Mouse (Mus musculus) kidney, postnatal 4 days (tissue): ENCODE measurements around the gene Khdc1b.
"Not testable (repeated sequence)": the region's sequence is repeated elsewhere in the genome, so short reads cannot be mapped to it uniquely, and the experiment has no call there.

Source experiments
- DNase-seq, 2 experiments: peaks; one replicate each; pipeline ENCODE4 v3.0.0; 2021; ENCODE audit warnings: mixed read lengths in 2 of 2

Khdc1b gene

GRCm38 (mm10) chr1:21383256-21383655 is at the start of gene Khdc1b:
Gene Khdc1b (plus strand): TSS chr1:21383556.
- no peak for DNase-seq

DNA sequence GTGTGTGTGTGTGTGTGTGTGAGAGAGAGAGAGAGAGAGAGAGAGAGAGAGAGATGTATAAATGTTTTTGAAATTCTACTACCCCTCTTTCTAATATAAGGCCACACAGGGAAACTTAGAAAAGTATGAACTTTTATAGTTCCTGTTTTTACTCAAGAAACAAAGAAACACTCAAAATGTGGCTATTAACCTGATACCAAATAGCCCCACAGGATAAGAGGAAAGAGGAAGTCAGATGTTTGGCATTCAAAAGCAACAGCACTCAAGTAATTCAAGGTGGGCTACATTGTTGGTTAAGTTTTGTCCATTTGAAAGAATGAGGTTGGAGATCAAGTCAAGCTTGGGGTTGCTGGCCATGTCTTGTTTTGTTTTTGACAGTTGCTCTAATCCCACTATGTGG is 47.5 kb upstream of the Khdc1b start:
- DNase-seq = no peak

- no peak for DNase-seq
Measured at GRCm38 (mm10) chr1:21340745-21341144, 42.6 kb upstream of the Khdc1b start.

- peak; percentile 52 to 62 for DNase-seq
Measured at GRCm38 (mm10) chr1:21344253-21344652, 39.1 kb upstream of the Khdc1b start.

GRCm38 (mm10) chr1:21344752-21345151 is 38.6 kb upstream of the Khdc1b start:
- not testable (repeated sequence) for DNase-seq

GRCm38 (mm10) chr1:21349341-21349740 is 34.0 kb upstream of the Khdc1b start, which contains the start of gene Khdc1a:
Gene Khdc1a (plus strand): TSS chr1:21349641.
- no peak for DNase-seq

GRCm38 (mm10) chr1:21368031-21368430 is 15.3 kb upstream of the Khdc1b start, which contains the start of gene Khdc1c:
Gene Khdc1c (plus strand): TSS chr1:21368331.
- not testable (repeated sequence) for DNase-seq

- no peak for DNase-seq
Measured at GRCm38 (mm10) chr1:21391138-21391671, 7.8 kb downstream of the Khdc1b start.

GRCm38 (mm10) chr1:21402804-21403203 is 19.4 kb downstream of the Khdc1b start:
- no peak for DNase-seq

GRCm38 (mm10) chr1:21407266-21407665 is 23.9 kb downstream of the Khdc1b start:
- DNase-seq = no peak

- peak; percentile 39 to 56 for DNase-seq
Measured at GRCm38 (mm10) chr1:21411331-21412196, 28.2 kb downstream of the Khdc1b start.

GRCm38 (mm10) chr1:21412197-21412555 is 28.8 kb downstream of the Khdc1b start:
- no peak for DNase-seq

DNA sequence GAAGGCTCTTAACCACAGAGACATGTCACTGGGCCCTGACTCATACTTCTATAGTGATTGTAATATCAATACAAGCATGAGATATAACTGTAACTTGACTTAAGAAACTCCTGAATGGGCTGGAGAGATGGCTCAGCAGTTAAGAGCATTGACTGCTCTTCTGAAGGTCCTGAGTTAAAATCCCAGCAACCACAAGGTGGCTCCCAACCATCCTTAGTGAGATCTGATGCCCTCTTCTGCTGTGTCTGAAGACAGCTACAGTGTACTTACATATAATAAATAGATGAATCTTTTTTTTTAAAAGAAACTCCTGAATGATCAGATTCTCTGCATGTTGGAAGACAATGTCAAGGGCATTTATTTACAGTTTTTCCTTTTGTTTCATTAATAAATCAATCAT is 36.0 kb downstream of the Khdc1b start:
- peak; percentile 22 to 27 for DNase-seq

GRCm38 (mm10) chr1:21425654-21426053 is 42.3 kb downstream of the Khdc1b start:
- no peak for DNase-seq

- no peak for DNase-seq
Measured at GRCm38 (mm10) chr1:21428079-21428478, 44.7 kb downstream of the Khdc1b start.

GRCm38 (mm10) chr1:21431666-21432065 is 48.3 kb downstream of the Khdc1b start:
- no peak for DNase-seq

DNA sequence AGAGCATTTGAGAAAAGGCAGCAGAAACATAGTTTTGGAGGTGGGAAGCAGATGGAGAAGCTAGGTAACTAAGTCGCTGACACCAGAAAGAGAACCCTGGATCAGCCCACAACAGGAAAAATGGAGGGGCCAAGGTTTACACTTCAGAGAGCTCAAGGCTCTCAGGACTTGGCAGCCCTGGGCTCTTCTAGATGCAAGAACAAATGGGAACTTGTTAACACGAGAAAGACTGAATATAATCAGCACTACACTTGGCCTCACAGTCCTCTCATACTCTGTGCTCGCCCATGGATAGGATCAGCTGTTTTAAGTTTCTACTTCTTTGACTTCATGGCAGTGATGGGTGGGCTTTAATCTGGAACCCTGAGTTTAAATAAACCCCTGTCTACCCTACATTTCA is 51.5 kb downstream of the Khdc1b start:
- no peak for DNase-seq
